Mouse (Mus musculus) megakaryocyte-erythroid progenitor cell, adult 5-6 weeks (primary cell): ENCODE measurements around the gene Gnptab. TPM values are rescaled to one million over a fixed set of nuclear protein-coding genes. Genes with fewer than 3 reads are reported as not detected.
"Not testable (repeated sequence)": the region's sequence is repeated elsewhere in the genome, so short reads cannot be mapped to it uniquely, and the experiment has no call there.

Experiments used
- ATAC-seq: replicated peaks from 2 replicates; pipeline ENCODE4 v1.8.0; 2016; ENCODE audit warnings: mild to moderate bottlenecking, inconsistent platforms; ENCODE audit not compliant: severe bottlenecking, poor library complexity, low FRiP score, low TSS enrichment
- total RNA-seq, 2 experiments: library from RNA; stranded (forward) in 1 of 2; stranded (reverse) in 1 of 2; fragments of 200-1000, 215-1000 nt in 1 of 2; fragments of >200 nt in 1 of 2; fragmentation: Nextera tagmentation in 1 of 2; gene quantifications; 2 replicates each; pipeline ENCODE4 v1.2.3; 2014 to 2017

The Gnptab gene
- total RNA-seq, 2 experiments from 2014 or later, result 37.1 to 45.2 TPM

DNA sequence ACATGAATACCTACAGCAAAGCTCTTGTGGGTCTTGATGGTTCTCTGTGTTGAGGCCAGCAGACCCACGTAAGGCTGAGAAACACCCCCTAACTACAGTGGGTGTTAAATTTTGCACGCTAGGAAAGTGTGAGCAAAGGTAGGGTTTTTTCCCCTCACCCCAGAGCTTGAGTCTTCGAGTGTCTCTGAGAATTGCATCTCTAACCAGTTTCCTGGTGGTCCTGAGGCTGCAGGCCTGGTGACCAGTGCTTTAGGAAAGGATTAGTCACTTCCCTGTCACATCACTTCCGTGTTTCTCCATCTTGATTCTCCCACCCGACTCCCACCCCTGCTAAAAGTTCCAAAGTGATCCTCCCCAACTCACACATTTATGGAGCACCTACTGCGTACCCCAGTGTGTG is 25.3 kb downstream of the Gnptab start:
- ATAC-seq, result no peak

DNA sequence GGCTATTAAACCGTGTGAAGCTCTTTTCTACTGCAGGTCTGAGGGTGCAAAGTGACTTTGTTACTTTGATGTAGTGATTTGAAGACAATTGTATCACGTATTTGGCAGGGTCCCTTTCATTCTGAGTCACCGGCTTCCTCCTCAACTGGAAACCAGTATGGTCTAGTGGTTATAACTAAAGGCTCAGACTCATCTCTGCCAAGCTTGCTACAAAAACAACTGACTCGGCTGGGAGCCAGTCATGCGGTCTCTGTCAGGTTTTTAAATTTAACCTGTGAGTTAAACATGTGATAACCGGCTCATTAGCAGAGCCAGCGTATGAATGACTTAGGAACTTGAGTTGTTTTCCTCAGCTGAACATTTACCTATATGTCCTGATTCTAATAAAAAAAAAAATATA is 26.9 kb downstream of the Gnptab start:
- ATAC-seq, result no peak

- no peak for ATAC-seq
These were observed 29.1 kb downstream of the Gnptab start for GRCm38 (mm10) chr10:88407875-88408631.

DNA sequence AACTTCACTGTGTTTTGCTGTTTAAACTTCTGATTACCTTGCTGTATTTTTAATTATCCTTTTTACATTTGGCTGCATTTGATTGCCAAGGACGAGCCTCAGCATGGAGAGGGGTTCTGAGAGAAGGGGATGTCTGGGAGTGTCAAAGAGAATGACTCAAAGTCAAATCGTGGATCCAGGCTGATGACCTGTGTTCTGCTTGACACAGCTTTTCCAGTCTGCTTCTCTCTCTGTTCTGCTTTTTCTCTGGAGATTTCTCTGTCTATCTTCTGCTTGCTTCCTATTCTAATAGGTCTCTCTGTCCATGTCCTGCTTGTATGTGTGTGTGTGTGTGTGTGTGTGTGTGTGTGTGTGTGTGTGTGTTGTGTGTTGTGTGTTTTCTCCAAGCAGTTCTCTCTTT is 30.8 kb downstream of the Gnptab start:
- ATAC-seq, result no peak

DNA sequence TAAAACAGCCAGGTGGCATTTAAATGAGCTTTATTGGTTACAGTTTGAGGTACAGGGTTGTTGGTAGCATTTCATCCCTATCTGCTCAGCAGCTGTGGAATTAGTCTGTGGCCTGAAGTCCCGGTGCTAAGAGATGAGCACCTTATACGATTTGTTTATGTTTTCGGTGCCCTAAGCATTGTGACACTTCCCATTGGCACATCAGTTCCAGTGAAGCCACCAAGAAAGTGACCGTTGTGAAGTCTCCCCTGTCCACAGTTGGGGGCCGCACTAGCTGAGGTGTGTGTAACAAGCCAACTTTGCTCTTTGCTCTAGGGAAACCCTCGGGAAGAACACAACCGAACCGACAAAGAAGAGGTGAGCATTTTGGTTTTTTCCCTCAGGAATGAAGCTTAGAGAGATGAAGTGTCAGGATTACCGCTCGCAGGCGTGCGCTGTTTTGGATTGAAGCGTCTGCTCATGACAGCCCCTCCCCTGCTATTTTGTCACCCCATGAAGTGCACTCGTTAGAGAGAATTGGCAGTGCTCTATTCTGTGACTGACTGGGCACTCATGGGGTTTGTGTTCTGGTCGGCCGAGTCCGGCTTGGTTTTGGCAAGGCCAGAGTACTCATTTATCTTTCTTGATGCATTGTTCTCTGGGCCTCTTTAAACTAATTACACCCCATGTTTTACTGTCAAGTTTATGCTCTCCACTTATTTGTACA is 33.5 kb downstream of the Gnptab start:
- ATAC-seq, result no peak

DNA sequence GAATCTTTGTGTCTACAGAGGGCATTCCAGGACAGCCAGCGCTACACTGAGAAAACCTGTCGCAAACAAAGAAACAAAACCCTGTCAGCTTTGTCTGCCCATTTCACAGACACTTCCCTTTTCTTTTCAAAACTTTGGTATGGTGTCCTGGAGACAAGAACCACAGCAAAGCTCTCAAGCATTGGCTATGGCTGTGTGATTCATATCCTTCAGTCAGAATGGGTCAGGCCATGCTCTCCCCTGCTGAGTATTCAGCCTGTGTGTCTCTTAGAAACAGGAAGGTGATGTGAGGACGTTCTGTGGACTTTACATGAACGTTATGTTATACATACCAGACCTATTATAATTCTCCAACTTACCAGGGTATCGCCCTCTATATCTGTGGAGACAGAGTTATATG is 38.8 kb downstream of the Gnptab start:
- ATAC-seq, result no peak

DNA sequence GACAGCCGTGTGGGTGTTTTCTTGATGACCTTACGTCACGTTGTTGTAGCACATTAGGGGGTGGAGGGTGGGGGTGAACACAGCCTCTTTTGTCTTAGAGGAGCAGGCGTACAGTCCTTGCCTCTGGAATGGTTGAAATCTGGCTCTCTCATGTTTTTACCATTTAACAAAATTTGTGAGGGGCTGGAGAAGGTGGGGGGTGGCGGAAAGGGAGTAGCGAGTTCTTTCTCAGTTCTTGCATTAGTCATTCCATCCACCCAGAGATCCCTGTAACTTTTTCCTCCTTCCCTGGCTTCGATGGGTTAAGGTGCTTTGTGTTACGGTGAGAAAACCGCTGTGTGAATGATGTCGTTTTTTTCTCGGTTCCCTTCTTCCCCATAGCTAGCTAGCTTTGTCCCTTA is 41.2 kb downstream of the Gnptab start:
- ATAC-seq, result no peak

- peak; percentile 91 for ATAC-seq
These were observed 41.9 kb downstream of the Gnptab start for GRCm38 (mm10) chr10:88420655-88421435.

GRCm38 (mm10) chr10:88426158-88426816 is 47.4 kb downstream of the Gnptab start:
- peak; percentile 81 for ATAC-seq

- no peak for ATAC-seq
These were observed 48.0 kb downstream of the Gnptab start for GRCm38 (mm10) chr10:88426896-88427295.

DNA sequence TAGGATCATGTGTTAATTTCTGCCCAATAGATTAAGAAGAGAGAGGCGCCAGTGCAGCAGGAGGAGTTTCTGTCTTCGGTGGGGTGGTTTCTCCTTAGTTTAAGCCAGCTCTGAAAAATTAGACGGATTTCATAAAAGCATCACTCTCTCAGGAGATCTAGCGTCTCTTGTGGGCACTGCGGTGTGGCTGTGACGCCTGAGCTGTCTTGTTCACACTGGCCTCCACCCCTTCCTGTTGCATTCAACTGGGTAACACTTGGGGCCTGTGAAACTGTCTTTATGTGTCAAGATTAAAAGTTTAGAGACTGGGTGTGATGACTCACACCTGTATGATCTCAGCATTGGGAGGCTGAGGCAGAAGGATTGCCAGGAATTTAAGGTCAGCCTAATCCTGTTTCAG is 49.1 kb downstream of the Gnptab start:
- no peak for ATAC-seq

GRCm38 (mm10) chr10:88441224-88441623 is 62.3 kb downstream of the Gnptab start:
- ATAC-seq, result no peak

GRCm38 (mm10) chr10:88451221-88451620 is 72.3 kb downstream of the Gnptab start:
- peak; percentile 53; the same call in 1 of the 2 replicates for ATAC-seq

- no peak for ATAC-seq
These were observed 73.1 kb downstream of the Gnptab start for GRCm38 (mm10) chr10:88451990-88452389.

DNA sequence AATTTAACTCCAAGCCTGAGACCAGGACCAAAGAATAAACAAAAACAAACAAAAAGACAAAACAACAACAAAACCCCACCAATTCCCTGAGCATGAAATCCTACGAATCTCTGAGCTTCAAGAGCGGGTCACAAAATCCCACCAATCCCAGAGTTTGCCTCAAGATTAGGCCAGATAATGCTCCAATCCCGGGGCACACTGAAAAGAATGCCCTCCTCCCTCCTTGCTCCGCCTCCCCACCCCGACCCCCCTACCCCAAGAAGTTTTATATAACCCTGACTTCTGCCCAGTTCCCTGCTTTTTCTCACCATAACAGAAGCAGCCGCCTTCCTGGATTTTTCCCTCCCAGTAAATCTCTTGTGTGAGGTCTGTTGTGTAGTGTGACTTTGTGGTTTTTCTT is 78.9 kb downstream of the Gnptab start:
- ATAC-seq, result no peak

DNA sequence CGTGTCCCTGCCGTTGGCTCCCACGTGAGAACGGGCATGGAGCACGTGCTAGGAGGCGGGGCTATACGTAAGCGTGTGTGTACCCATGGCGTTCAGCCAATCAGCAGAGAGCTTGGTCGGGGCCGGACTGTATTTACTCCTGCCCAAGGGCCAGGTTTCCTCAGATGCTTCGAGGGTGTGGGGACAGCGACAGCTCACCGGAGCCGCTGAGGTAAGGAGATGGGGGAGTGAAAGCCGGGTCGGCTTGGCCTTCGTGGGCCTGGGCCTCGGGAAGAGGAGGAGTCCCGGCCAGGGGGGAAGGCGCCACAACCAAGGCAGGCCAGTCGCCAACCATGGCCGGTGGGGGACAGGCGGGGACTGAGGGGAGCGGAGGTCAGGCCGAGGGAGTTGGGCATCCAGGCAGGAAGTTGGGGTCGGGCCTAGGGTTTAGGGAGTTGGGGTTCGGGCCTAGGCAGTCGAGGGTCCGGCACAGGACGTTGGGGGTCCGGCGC is 80.6 kb downstream of the Gnptab start, which contains the start of gene Sycp3:
TSS of gene Sycp3 (plus strand) at position 68 of the 491 bp plus-strand sequence.
- ATAC-seq, result no peak; the same call in 1 of the 2 replicates

DNA sequence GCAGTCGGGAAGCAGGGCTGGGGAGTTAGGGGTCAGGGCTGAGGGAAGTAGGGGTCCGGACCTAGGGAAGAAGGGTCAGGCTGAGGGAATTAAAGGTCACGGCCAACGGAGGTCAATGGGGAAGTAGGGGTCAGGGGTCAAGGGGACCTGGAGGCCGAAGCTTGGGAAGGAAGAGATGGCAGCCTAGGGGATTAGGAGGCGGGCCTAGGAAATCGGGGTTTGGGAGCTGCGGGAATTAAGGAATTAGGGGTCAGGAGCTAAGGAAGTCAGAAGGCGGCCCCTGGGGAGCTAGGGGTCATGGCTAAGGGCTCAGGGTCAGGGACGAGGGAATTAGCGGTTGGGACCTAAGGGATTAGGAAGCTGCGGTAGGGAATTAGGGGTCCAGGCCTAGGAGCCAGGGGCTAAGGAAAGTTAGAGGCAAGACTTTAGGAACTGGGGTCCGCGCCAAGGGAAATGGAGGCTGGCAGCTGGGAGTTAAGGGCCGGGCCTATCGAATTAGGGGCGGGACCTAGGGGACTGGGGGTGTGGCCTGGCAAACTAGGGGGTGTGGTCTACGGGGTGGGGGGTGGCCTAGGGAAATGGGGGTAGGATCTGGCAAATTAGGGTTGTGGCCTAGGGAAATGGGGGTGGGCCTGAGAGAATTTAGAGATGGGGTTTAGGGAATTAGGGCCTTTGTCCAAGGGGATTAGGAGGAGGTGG is 81.3 kb downstream of the Gnptab start:
- ATAC-seq, result no peak

DNA sequence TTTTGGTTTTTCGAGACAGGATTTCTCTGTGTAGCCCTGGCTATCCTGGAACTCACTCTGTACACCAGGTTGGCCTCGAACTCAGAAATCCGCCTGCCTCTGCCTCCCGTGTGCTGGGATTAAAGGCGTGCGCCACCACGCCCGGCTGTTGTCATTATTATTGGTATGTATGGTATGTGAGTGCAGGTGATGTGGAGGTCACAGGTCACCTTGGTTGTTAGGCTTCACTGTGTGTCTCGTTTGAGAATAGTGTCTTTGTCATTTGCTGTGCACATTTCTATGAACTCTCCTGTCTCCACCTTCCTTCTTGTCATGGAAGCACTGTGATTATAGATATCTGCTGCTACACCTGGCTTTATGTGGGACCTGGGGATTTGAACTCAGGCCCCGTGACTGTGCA is 103.9 kb downstream of the Gnptab start:
- ATAC-seq, result not testable (repeated sequence)

DNA sequence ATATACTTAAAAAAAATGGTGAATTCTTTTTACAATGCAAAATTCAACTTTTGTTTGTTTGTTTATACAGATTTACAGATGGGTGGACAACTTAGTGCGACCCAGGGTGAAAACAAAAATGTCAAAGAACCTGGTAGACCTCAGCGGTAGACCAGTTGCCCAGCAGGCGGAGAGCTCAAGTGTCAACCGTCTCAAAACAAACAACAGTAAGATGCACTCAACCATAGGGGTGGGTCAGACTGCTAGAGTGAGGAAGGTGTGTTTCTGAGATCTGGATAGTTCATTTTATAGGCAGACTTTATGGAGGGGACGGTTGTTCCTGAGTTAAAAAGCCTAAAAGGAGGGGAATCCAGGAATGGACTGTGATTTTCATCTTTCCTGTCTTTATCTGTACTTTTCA is 109.7 kb downstream of the Gnptab start:
- ATAC-seq, result no peak
